Comparison of ENCODE assay signal across 14 mouse cellular contexts in the genomic region with DNA sequence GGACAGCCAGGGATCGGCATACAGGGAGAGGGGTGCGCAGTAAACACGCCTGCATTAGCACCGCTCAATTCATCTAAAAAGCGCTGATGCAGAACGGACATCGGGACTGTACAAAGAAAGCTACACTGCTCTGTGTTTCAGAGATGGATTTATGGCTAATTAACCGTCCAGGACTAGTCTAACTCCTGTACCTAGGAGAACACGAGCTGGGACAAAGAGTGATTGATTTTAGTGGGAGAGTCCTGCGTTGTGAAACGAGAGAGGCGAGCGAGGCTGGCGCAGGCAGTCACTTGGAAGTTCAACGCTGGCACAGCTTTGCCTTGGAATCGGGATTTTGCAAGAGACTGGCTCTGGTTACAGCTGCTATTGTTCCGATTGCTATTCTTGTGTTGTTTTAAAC. TPM values are rescaled to one million over a fixed set of nuclear protein-coding genes. Genes with fewer than 3 reads are reported as not detected.
A peak's percentile ranks its signal among the peaks of the same experiment; 100 is the strongest.
DNase-seq lines count a peak whose midpoint lies in the region; ATAC-seq and TF ChIP-seq lines count a peak whose summit lies in the region.
"Had no signal": no experiment of that assay in that cellular context is flagged by ENCODE, and none has a peak within 500 bp of the region (broad histone marks: within the 10 kb centered on the region; RNA-seq: fewer than 3 reads in every experiment).

No protein-coding gene starts in this region.

- H3K4me1 ChIP-seq in liver, adult 2 months (ENCODE audit: control insufficient read depth, insufficient read depth, low read length): no peaks in the 10 kb centered on the region
- H3K4me1 ChIP-seq in liver, embryonic 12.5 days: no peaks in the 10 kb centered on the region
- no peaks in the 10 kb centered on the region for H3K4me1 ChIP-seq in midbrain, embryonic 11.5 days (ENCODE audit: control insufficient read depth, insufficient read depth, low read length)
- H3K4me1 ChIP-seq: midbrain, embryonic 12.5 days had no signal

- no peak for TF ChIP-seq POLR2A in liver, adult 2 months (IDR thresholded peaks at IDR 0.05; ENCODE audit: extremely low read depth, insufficient read depth, low read length)

- H3K27ac ChIP-seq in liver, adult 2 months (replicated peaks; ENCODE audit: insufficient read depth, low read depth, low read length): no peak overlapping the region
- H3K27ac ChIP-seq in liver, embryonic 12.5 days: no peak overlapping the region
- no peak overlapping the region for H3K27ac ChIP-seq in midbrain, embryonic 11.5 days (ENCODE audit: low read depth, low read length)
- H3K27ac ChIP-seq: liver, embryonic 14.5 days; midbrain, embryonic 12.5 days had no signal

- no peak for ATAC-seq in liver, embryonic 12.5 days
- no peak for ATAC-seq in midbrain, embryonic 11.5 days (ENCODE audit: low FRiP score)

- H3K9me3 ChIP-seq in liver, embryonic 12.5 days (replicated peaks): no peaks in the 10 kb centered on the region
- no peaks in the 10 kb centered on the region for H3K9me3 ChIP-seq in midbrain, embryonic 11.5 days (ENCODE audit: control insufficient read depth, low read length)
- H3K9me3 ChIP-seq: midbrain, embryonic 12.5 days had no signal

- WGBS in liver, adult 2 months: 62% methylated on average over 17 of the region's 17 CpGs
- WGBS in liver, embryonic 12.5 days (ENCODE audit: insufficient replicate concordance): 77% methylated on average over 17 of the region's 17 CpGs
- WGBS in midbrain, embryonic 11.5 days: 89% methylated on average over 17 of the region's 17 CpGs

- no peak for TF ChIP-seq CTCF in liver, adult 2 months (IDR thresholded peaks at IDR 0.05; ENCODE audit: low read depth, low read length)

- no peaks in the 10 kb centered on the region for H3K27me3 ChIP-seq in liver, adult 2 months (ENCODE audit: control insufficient read depth, insufficient read depth, low read length)
- H3K27me3 ChIP-seq in liver, embryonic 12.5 days (replicated peaks): peaks cover 9% of the 10 kb centered on the region
- no peaks in the 10 kb centered on the region for H3K27me3 ChIP-seq in midbrain, embryonic 11.5 days (ENCODE audit: control insufficient read depth, insufficient read depth, low read length)

- H3K4me3 ChIP-seq in liver, adult 2 months (ENCODE audit: insufficient read depth, low read depth, low read length): no peak overlapping the region
- no peak overlapping the region for H3K4me3 ChIP-seq in liver, embryonic 12.5 days
- H3K4me3 ChIP-seq in midbrain, embryonic 11.5 days (ENCODE audit: low read depth, low read length): no peak overlapping the region
- H3K4me3 ChIP-seq: midbrain, embryonic 12.5 days had no signal

- H3K4me2 ChIP-seq in liver, embryonic 12.5 days: no peak overlapping the region
- no peak overlapping the region for H3K4me2 ChIP-seq in midbrain, embryonic 11.5 days
- H3K4me2 ChIP-seq: midbrain, embryonic 12.5 days had no signal

- H3K79me2 ChIP-seq in liver, adult 2 months (ENCODE audit: control insufficient read depth, insufficient read depth, low read length): no peaks in the 10 kb centered on the region

- H3K36me3 ChIP-seq in liver, adult 2 months (ENCODE audit: control insufficient read depth, insufficient read depth, low read length): no peaks in the 10 kb centered on the region
- H3K36me3 ChIP-seq in liver, embryonic 12.5 days: no peaks in the 10 kb centered on the region
- H3K36me3 ChIP-seq in midbrain, embryonic 11.5 days (ENCODE audit: control insufficient read depth, insufficient read depth, low read length): no peaks in the 10 kb centered on the region
- H3K36me3 ChIP-seq: midbrain, embryonic 12.5 days had no signal

- H3K9ac ChIP-seq in liver, adult 2 months (ENCODE audit: low read depth, low read length): no peak overlapping the region
- H3K9ac ChIP-seq in liver, embryonic 12.5 days: no peak overlapping the region
- no peak overlapping the region for H3K9ac ChIP-seq in midbrain, embryonic 11.5 days (ENCODE audit: low read length)
- H3K9ac ChIP-seq: liver, embryonic 14.5 days; midbrain, embryonic 12.5 days had no signal

- DNase-seq in embryo, embryonic 11 days: peak; percentile 10
- DNase-seq in embryo, embryonic 9.5 days (ENCODE audit: extremely low spot score): no peak
- peak; percentile 74 for DNase-seq in liver, adult 2 months (ENCODE audit: extremely low read depth, low read depth, low spot score)
- peak; percentile 30 for DNase-seq in ZHBTc4 (ENCODE audit: low read depth, low spot score)
- DNase-seq in mesoderm, embryonic 11.5 days (ENCODE audit: low read depth, low spot score): peak; percentile 60
- DNase-seq in frontal cortex, postnatal 25 days (ENCODE audit: low spot score in 2 of 2): no peak
- no peak for DNase-seq in midbrain, embryonic 11.5 days (ENCODE audit: low spot score, missing footprints)
- DNase-seq: B cell, adult 2 months; cerebellum, postnatal 14 days; gastrocnemius, postnatal 36 days; kidney, postnatal 14 days had no signal

RNA-seq across cellular contexts. Expression of a gene that starts 17.8 kb away (rescaled TPM):
- 2.6 and 4.5 TPM in 2 replicates for total RNA-seq in liver, adult 2 months (2014; rRNA removed)
- 0.49 and 1.1 TPM in 2 replicates for polyA plus RNA-seq in liver, adult 2 months (2012; rRNA removed)
- 4.9 and 6.8 TPM in 2 replicates for polyA plus RNA-seq in liver, embryonic 12.5 days (2016; fragmentation: Nextera tagmentation; extraction: Ambion mirVana)
- 12.4 and 19.5 TPM in 2 replicates for polyA plus RNA-seq in midbrain, embryonic 11.5 days (2014; fragmentation: Nextera tagmentation; extraction: Ambion mirVana)

RNA-seq across cellular contexts. Expression of a gene that starts 40.7 kb away (rescaled TPM):
- 0.20 and 0.37 TPM in 2 replicates for total RNA-seq in liver, adult 2 months (2014; rRNA removed)
- polyA plus RNA-seq in liver, adult 2 months (2012; rRNA removed): 0.02 and 0.06 TPM in 2 replicates
- polyA plus RNA-seq in liver, embryonic 12.5 days (2016; fragmentation: Nextera tagmentation; extraction: Ambion mirVana): 0.13 and 0.39 TPM in 2 replicates
- polyA plus RNA-seq in midbrain, embryonic 11.5 days (2014; fragmentation: Nextera tagmentation; extraction: Ambion mirVana): 0.12 and 0.40 TPM in 2 replicates

RNA-seq across cellular contexts. Expression of a gene that starts 43.4 kb away (rescaled TPM):
- 0.09 and 0.20 TPM in 2 replicates for total RNA-seq in liver, adult 2 months (2014; rRNA removed)
- polyA plus RNA-seq in liver, adult 2 months (2012; rRNA removed): 0.02 and 0.04 TPM in 2 replicates
- polyA plus RNA-seq in liver, embryonic 12.5 days (2016; fragmentation: Nextera tagmentation; extraction: Ambion mirVana): 0.10 and 0.29 TPM in 2 replicates
- 5.0 and 5.6 TPM in 2 replicates for polyA plus RNA-seq in midbrain, embryonic 11.5 days (2014; fragmentation: Nextera tagmentation; extraction: Ambion mirVana)
- total RNA-seq: gastrocnemius, postnatal 36 days had no signal

Comparison
In these comparisons a context has a peak if more than half of its experiments do, and no peak if none do; other contexts are left out.
1. DNase-seq: peak in embryo, embryonic 11 days (single experiment), liver, adult 2 months (single experiment), ZHBTc4 (single experiment) and mesoderm, embryonic 11.5 days (single experiment); none in embryo, embryonic 9.5 days (single experiment), frontal cortex, postnatal 25 days (0 of 2) and midbrain, embryonic 11.5 days (single experiment).